ENCODE assay signal across 9 mouse cellular contexts in the genomic region with DNA sequence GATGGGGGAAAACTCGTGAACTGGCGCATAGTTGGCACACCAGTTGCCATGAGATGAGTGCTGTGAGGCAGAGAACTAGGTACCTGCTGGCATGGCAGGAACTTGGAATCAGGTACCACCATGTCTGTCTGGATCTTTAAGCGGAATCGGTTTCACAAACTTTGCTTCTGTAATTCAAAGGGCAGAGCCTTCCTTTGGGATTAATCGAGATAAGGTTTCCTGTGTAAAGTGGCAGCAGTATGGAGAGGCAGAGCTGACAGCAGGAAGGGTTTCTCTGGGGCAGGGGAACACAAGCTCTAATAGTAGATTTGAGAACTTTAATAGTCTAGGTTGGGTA. TPM values are rescaled to one million over a fixed set of nuclear protein-coding genes. Genes with fewer than 3 reads are reported as not detected.
DNase-seq lines count a peak whose midpoint lies in the region; ATAC-seq and TF ChIP-seq lines count a peak whose summit lies in the region.
"Had no signal": no experiment of that assay in that cellular context is flagged by ENCODE, and none has a peak within 500 bp of the region (broad histone marks: within the 10 kb centered on the region; RNA-seq: fewer than 3 reads in every experiment).

No protein-coding gene starts in this region.

- H3K27ac ChIP-seq in gastrocnemius, adult 2 months = peak overlapping the region; percentile 88
- H3K27ac ChIP-seq in forebrain, embryonic 11.5 days (ENCODE audit: low read depth, low read length) = peak overlapping the region; percentile 31
- H3K27ac ChIP-seq in liver, embryonic 11.5 days (ENCODE audit: low read depth, low read length) = no peak overlapping the region

- intact Hi-C loops in gastrocnemius, adult 2 months (cut with DNase I) = loop anchor here (10.0 kb wide), 1 partner anchor 377 kb away; a partner anchor contains a TSS

- H3K9me3 ChIP-seq in forebrain, embryonic 11.5 days (ENCODE audit: control insufficient read depth, low read length) = no peaks in the 10 kb centered on the region
- H3K9me3 ChIP-seq in liver, embryonic 11.5 days (ENCODE audit: control insufficient read depth, low read length) = no peaks in the 10 kb centered on the region

- no peaks in the 10 kb centered on the region for H3K4me1 ChIP-seq in forebrain, embryonic 11.5 days (replicated peaks; ENCODE audit: control insufficient read depth, insufficient read depth, low read length)
- peaks cover 15% of the 10 kb centered on the region for H3K4me1 ChIP-seq in liver, embryonic 11.5 days (replicated peaks; ENCODE audit: control insufficient read depth, insufficient read depth, low read length)

- 4% methylated on average over 5 of the region's 5 CpGs for WGBS in forebrain, embryonic 11.5 days
- WGBS in liver, embryonic 11.5 days = 1% methylated on average over 5 of the region's 5 CpGs

- peak overlapping the region; percentile 83 for H3K4me2 ChIP-seq in forebrain, embryonic 11.5 days (ENCODE audit: low read depth, low read length, severe bottlenecking)
- H3K4me2 ChIP-seq in liver, embryonic 11.5 days = peak overlapping the region; percentile 83

- no peak for DNase-seq in gastrocnemius, adult 2 months
- no peak for DNase-seq in gastrocnemius, adult 18-20 months (ENCODE audit: low spot score)
- DNase-seq in 3T3-L1 (ENCODE audit: low read depth, low spot score) = peak; percentile 36
- no peak for DNase-seq in forebrain, embryonic 11.5 days (ENCODE audit: low spot score)
- DNase-seq in liver, embryonic 11.5 days (ENCODE audit: low spot score) = no peak
- DNase-seq in urinary bladder, postnatal 4 days (ENCODE audit: low spot score in 2 of 2) = no peak
- DNase-seq in yolk sac, embryonic 10.5 days (ENCODE audit: low spot score) = no peak
- no peak for DNase-seq in c-Kit-positive CD71-positive TER-119-positive erythroid progenitor cells, embryonic 14.5 days (ENCODE audit: low spot score)

- no peaks in the 10 kb centered on the region; the same call in 1 of the 2 replicates for H3K36me3 ChIP-seq in forebrain, embryonic 11.5 days (ENCODE audit: control insufficient read depth, insufficient read depth, low read length)
- peaks cover 8% of the 10 kb centered on the region; the same call in 1 of the 2 replicates for H3K36me3 ChIP-seq in liver, embryonic 11.5 days (ENCODE audit: control insufficient read depth, insufficient read depth, low read length)

- H3K27me3 ChIP-seq in forebrain, embryonic 11.5 days (ENCODE audit: control insufficient read depth, insufficient read depth, low read length) = no peaks in the 10 kb centered on the region
- H3K27me3 ChIP-seq in liver, embryonic 11.5 days (replicated peaks; ENCODE audit: control insufficient read depth, insufficient read depth, low read length) = no peaks in the 10 kb centered on the region

- H3K9ac ChIP-seq in forebrain, embryonic 11.5 days (ENCODE audit: low read length) = peak overlapping the region; percentile 79
- peak overlapping the region; percentile 77 for H3K9ac ChIP-seq in liver, embryonic 11.5 days (ENCODE audit: low read depth, low read length)

- ATAC-seq in forebrain, embryonic 11.5 days (replicated peaks; ENCODE audit: low FRiP score) = no peak
- no peak for ATAC-seq in liver, embryonic 11.5 days (replicated peaks; ENCODE audit: low FRiP score)

- TF ChIP-seq CTCF in gastrocnemius, adult 2 months (IDR thresholded peaks at IDR 0.05) = no peak

- H3K4me3 ChIP-seq in gastrocnemius, adult 2 months = peak overlapping the region; percentile 83
- peak overlapping the region; percentile 65 for H3K4me3 ChIP-seq in forebrain, embryonic 11.5 days (ENCODE audit: low read depth, low read length)
- peak overlapping the region; percentile 74 for H3K4me3 ChIP-seq in liver, embryonic 11.5 days (ENCODE audit: low read depth, low read length)

RNA-seq across cellular contexts. Expression of a gene that starts 5.7 kb away (rescaled TPM):
- not detected for total RNA-seq in gastrocnemius, adult 2 months (2021)
- total RNA-seq in gastrocnemius, adult 18-20 months (2021) = not detected
- polyA plus RNA-seq in forebrain, embryonic 11.5 days (2014; fragmentation: Nextera tagmentation; extraction: Ambion mirVana) = 0.67 and 0.91 TPM in 2 replicates
- 2.1 and 2.4 TPM in 2 replicates for polyA plus RNA-seq in liver, embryonic 11.5 days (2014; fragmentation: Nextera tagmentation; extraction: Ambion mirVana)
- total RNA-seq: hematopoietic stem cell, adult 5-6 weeks had no signal

RNA-seq across cellular contexts. Expression of a gene that starts 6.6 kb away (rescaled TPM):
- total RNA-seq in gastrocnemius, adult 2 months (2021) = 10 to 100 TPM; 28.8 to 36.0 TPM
- total RNA-seq in gastrocnemius, adult 18-20 months (2021) = 10 to 100 TPM; 34.6 to 35.0 TPM
- 108 and 110 TPM in 2 replicates for polyA plus RNA-seq in forebrain, embryonic 11.5 days (2014; fragmentation: Nextera tagmentation; extraction: Ambion mirVana)
- 52.2 and 56.3 TPM in 2 replicates for polyA plus RNA-seq in liver, embryonic 11.5 days (2014; fragmentation: Nextera tagmentation; extraction: Ambion mirVana)

RNA-seq across cellular contexts. Expression of a gene that starts 10.2 kb away (rescaled TPM):
- total RNA-seq in gastrocnemius, adult 2 months (2021) = 10 to 100 TPM; 10.7 to 15.1 TPM
- total RNA-seq in gastrocnemius, adult 18-20 months (2021) = 10 to 100 TPM; 14.0 to 15.5 TPM
- polyA plus RNA-seq in forebrain, embryonic 11.5 days (2014; fragmentation: Nextera tagmentation; extraction: Ambion mirVana) = 16.0 and 16.5 TPM in 2 replicates
- 12.4 and 13.7 TPM in 2 replicates for polyA plus RNA-seq in liver, embryonic 11.5 days (2014; fragmentation: Nextera tagmentation; extraction: Ambion mirVana)
